Mouse (Mus musculus) erythroblast, embryonic 14.5 days (primary cell): ENCODE measurements around the gene Hmgcl.

Experiments
- GATA1 ChIP-seq: IDR thresholded peaks from 2 replicates; pipeline ENCODE4 v1.6.1; 2012; ENCODE audit warnings: low read length, inconsistent platforms, mixed read lengths
- TAL1 ChIP-seq: IDR thresholded peaks from 3 replicates; pipeline ENCODE4 v1.6.1; 2012; ENCODE audit warnings: low read length, inconsistent platforms, mixed read lengths

GRCm38 (mm10) chr4:135958354-135958753, 12.1 kb downstream of the Hmgcl start:
- no peak for TF ChIP-seq GATA1
- TF ChIP-seq TAL1 = no peak
